Mouse (Mus musculus) CH12.LX (cell line): Measurements from ENCODE around the gene Gm20662. TPM values are rescaled to one million over a fixed set of nuclear protein-coding genes. Genes with fewer than 3 reads are reported as not detected.

ENCODE experiments used
- DNase-seq: peaks from one replicate; pipeline ENCODE4 v3.0.0-alpha.2; 2013; ENCODE audit errors: extremely low read depth
- H3K27ac ChIP-seq: 2 replicates; pipeline ENCODE4 v1.5.1; 2012; ENCODE audit warnings: low read depth, mild to moderate bottlenecking, control low read depth, moderate library complexity; ENCODE audit not compliant: insufficient read depth
- H3K27me3 ChIP-seq: replicated peaks from 2 replicates; pipeline ENCODE3; 2012; ENCODE audit warnings: inconsistent platforms
- H3K36me3 ChIP-seq, 2 experiments: replicated peaks in 1 of 2; 2 replicates each; pipeline versions ENCODE3 to v1.6.1; 2012; ENCODE audit warnings: inconsistent platforms in 1 of 2, low read length in 1 of 2, mild to moderate bottlenecking in 1 of 2, mixed read lengths in 1 of 2, moderate library complexity in 1 of 2; ENCODE audit not compliant: control insufficient read depth in 1 of 2, insufficient read depth in 1 of 2
- H3K4me1 ChIP-seq, 2 experiments: 2 replicates each; pipeline ENCODE4 v1.6.1; 2012; ENCODE audit warnings: inconsistent platforms in 1 of 2, moderate library complexity in 1 of 2; ENCODE audit not compliant: insufficient read depth in 2 of 2, control insufficient read depth in 1 of 2
- H3K4me2 ChIP-seq: 2 replicates; pipeline ENCODE4 v1.6.1; 2012; ENCODE audit warnings: low read depth, mild to moderate bottlenecking, control low read depth; ENCODE audit not compliant: poor library complexity, insufficient read depth, severe bottlenecking
- H3K4me3 ChIP-seq, 3 experiments: fragments of 150-350 bp in 1 of 3; sonication (generic) in 1 of 3; replicated peaks in 1 of 3; 2 replicates each; pipeline versions ENCODE3 to v1.5.1; 2011 to 2012; ENCODE audit warnings: low read depth in 2 of 3, low read length in 2 of 3, mild to moderate bottlenecking in 2 of 3, moderate library complexity in 2 of 3, control low read depth in 1 of 3, improper control_type of control experiment in 1 of 3, inconsistent platforms in 1 of 3, mixed read lengths in 1 of 3; ENCODE audit not compliant: poor library complexity in 1 of 3
- H3K79me2 ChIP-seq: replicated peaks from 2 replicates; pipeline ENCODE4 v1.6.1; 2012; ENCODE audit warnings: mild to moderate bottlenecking, moderate library complexity; ENCODE audit not compliant: control insufficient read depth, poor library complexity, insufficient read depth, severe bottlenecking; ENCODE audit errors: extremely low read depth
- H3K9ac ChIP-seq: 2 replicates; pipeline ENCODE4 v1.6.1; 2012; ENCODE audit warnings: low read depth, mild to moderate bottlenecking, control low read depth, moderate library complexity; ENCODE audit not compliant: insufficient read depth
- H3K9me3 ChIP-seq: replicated peaks from 2 replicates; pipeline ENCODE3; 2012; ENCODE audit warnings: low read length, inconsistent platforms, mixed read lengths
- CHD1 ChIP-seq: IDR thresholded peaks from 2 replicates; pipeline ENCODE4 v1.6.1; 2012; ENCODE audit warnings: low read depth, low read length, improper control_type of control experiment, inconsistent platforms
- CHD2 ChIP-seq: IDR thresholded peaks from 2 replicates; pipeline ENCODE4 v1.6.1; 2011; ENCODE audit warnings: low read length, improper control_type of control experiment
- CTCF ChIP-seq, 2 experiments: IDR thresholded peaks in 1 of 2; conservative IDR thresholded peaks in 1 of 2; 2 replicates each; pipeline ENCODE4 v1.5.1; 2011 to 2012; ENCODE audit warnings: low read depth in 2 of 2, low read length in 2 of 2, improper control_type of control experiment in 1 of 2, inconsistent platforms in 1 of 2, mild to moderate bottlenecking in 1 of 2, moderate library complexity in 1 of 2
- EP300 ChIP-seq: IDR thresholded peaks from 2 replicates; pipeline ENCODE4 v1.6.1; 2011; ENCODE audit warnings: low read length, improper control_type of control experiment
- JUN ChIP-seq: IDR thresholded peaks from 2 replicates; pipeline ENCODE4 v1.6.1; 2011; ENCODE audit warnings: low read depth, mild to moderate bottlenecking, low read length, improper control_type of control experiment, moderate library complexity; ENCODE audit not compliant: insufficient read depth
- MAFK ChIP-seq: IDR thresholded peaks from 2 replicates; pipeline ENCODE4 v1.6.1; 2011; ENCODE audit warnings: low read length, improper control_type of control experiment; ENCODE audit not compliant: insufficient replicate concordance
- MAX ChIP-seq: IDR thresholded peaks from 2 replicates; pipeline ENCODE4 v1.6.1; 2011; ENCODE audit warnings: low read length, improper control_type of control experiment
- MAZ ChIP-seq: IDR thresholded peaks from 2 replicates; pipeline ENCODE4 v1.6.1; 2012; ENCODE audit warnings: low read depth, mild to moderate bottlenecking, inconsistent platforms, low read length, improper control_type of control experiment, moderate library complexity
- MYC ChIP-seq: IDR thresholded peaks from 2 replicates; pipeline ENCODE4 v1.6.1; 2011; ENCODE audit warnings: low read depth, mild to moderate bottlenecking, improper control_type of control experiment, low read length
- NELFE ChIP-seq: IDR thresholded peaks from 2 replicates; pipeline ENCODE4 v1.6.1; 2011; ENCODE audit warnings: low read depth, low read length, improper control_type of control experiment
- PAX5 ChIP-seq: IDR thresholded peaks from 2 replicates; pipeline ENCODE4 v1.6.1; 2012; ENCODE audit warnings: low read length, inconsistent platforms, mixed read lengths
- RCOR1 ChIP-seq: conservative IDR thresholded peaks from 2 replicates; pipeline ENCODE4 v1.6.1; 2012; ENCODE audit warnings: low read depth, mild to moderate bottlenecking, inconsistent platforms, low read length, improper control_type of control experiment
- USF1 ChIP-seq: IDR thresholded peaks from 2 replicates; pipeline ENCODE4 v1.6.1; 2014; ENCODE audit warnings: low read depth, mild to moderate bottlenecking, inconsistent platforms, low read length, improper control_type of control experiment
- ZKSCAN1 ChIP-seq: IDR thresholded peaks from 2 replicates; pipeline ENCODE4 v1.6.1; 2012; ENCODE audit warnings: low read depth, inconsistent platforms, low read length, improper control_type of control experiment, borderline replicate concordance
- dilution Hi-C: fragments of 300-500 bp; cut with MboI; formaldehyde crosslinking; loops from 2 replicates; pipeline ENCODE4 v1.14.3; 2020; ENCODE audit warnings: low sequenced_read_pairs; ENCODE audit not compliant: extremely low pct_unique_long_range_greater_than_20kb, extremely low pct_ligation_motif_present
- in situ Hi-C: fragments of 300-500 bp; cut with MboI; formaldehyde crosslinking; loops from 3 replicates; pipeline ENCODE4 v1.14.3; 2019; ENCODE audit warnings: low sequenced_read_pairs, low pct_ligation_motif_present, low pct_unique_long_range_greater_than_20kb, mixed read lengths
- polyA plus RNA-seq: library from polyadenylated mRNA; unstranded; fragments of >175 nt; gene quantifications from 2 replicates; pipeline ENCODE4 v1.2.1, GENCODE M21; 2012; ENCODE audit warnings: low read depth; ENCODE audit not compliant: insufficient read length
- total RNA-seq, 2 experiments: library from RNA; depleted of rRNA; stranded (reverse); fragments of 300-350 nt in 1 of 2; fragments of >200 nt in 1 of 2; gene quantifications; 2 replicates each; pipeline ENCODE4 v1.2.3; 2012 to 2014

Gene Gm20662
- total and polyA plus RNA-seq, 3 experiments: 0.31 to 1.2 TPM; not detected in 1

DNA sequence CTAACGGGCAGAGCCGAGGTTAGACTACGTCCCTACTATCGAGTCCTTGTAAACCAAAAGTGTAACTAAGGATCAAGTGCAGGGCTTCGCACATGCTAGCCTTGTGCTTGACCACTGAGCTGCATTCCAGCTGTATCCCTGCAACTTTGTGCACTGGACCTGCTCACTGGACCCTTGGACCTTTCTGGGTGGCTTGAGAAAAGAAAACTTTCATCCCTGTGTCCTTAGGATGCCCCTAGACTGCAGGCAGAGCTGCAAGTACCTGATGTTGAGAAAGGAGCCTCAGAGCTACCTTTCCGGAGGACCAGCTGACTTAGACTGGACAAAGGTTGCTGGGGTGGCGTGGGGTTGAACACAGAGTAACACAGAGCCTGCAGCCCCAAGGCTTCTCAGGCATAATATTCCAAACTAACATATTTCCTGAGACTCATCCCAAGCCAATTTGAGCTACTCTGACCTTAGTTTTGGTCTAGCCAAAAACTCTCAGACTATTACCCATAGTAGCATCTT lies 94.5 kb downstream of the Gm20662 start:
- in situ Hi-C loops: no loop called here
- no peak overlapping the region for H3K4me2 ChIP-seq
- no peaks in the 10 kb centered on the region for H3K27me3 ChIP-seq
- DNase-seq: no peak
- TF ChIP-seq CTCF (conservative IDR thresholded peaks at IDR 0.05 in 1 of 2, IDR thresholded peaks at IDR 0.05 in 1 of 2; ENCODE audit: low read depth in 2 of 2, low read length in 2 of 2) (no peak), MAZ (no peak), PAX5 (no peak), MAFK (no peak), MYC (no peak), EP300 (no peak), MAX (no peak), RCOR1 (no peak), USF1 (no peak), NELFE (no peak), JUN (no peak)
- no peak overlapping the region for H3K27ac ChIP-seq
- no peaks in the 10 kb centered on the region for H3K9me3 ChIP-seq
- peaks cover 9% of the 10 kb centered on the region for H3K79me2 ChIP-seq
- dilution Hi-C loops: no loop called here
- H3K4me1 ChIP-seq: peaks cover 5 to 26% of the 10 kb centered on the region in 2 experiments
- H3K9ac ChIP-seq: no peak overlapping the region
- peaks cover 70 to 74% of the 10 kb centered on the region in 2 experiments for H3K36me3 ChIP-seq
- no peak overlapping the region for H3K4me3 ChIP-seq

GRCm38 (mm10) chr9:108093586-108093985 lies 97.4 kb downstream of the Gm20662 start:
- H3K9me3 ChIP-seq: no peaks in the 10 kb centered on the region
- TF ChIP-seq CHD2: no peak
- TF ChIP-seq ZKSCAN1: no peak
- TF ChIP-seq CHD1: no peak
- no peak for TF ChIP-seq EP300
- dilution Hi-C loops (no loop called here), in situ Hi-C loops (no loop called here)
- peak overlapping the region; percentile 67 to 89 (median 87) for H3K4me3 ChIP-seq
- peak overlapping the region; percentile 72 for H3K4me2 ChIP-seq
- peaks cover 9% of the 10 kb centered on the region for H3K79me2 ChIP-seq
- H3K27me3 ChIP-seq: no peaks in the 10 kb centered on the region
- H3K36me3 ChIP-seq: peaks cover 41 to 58% of the 10 kb centered on the region in 2 experiments
- peaks cover 5 to 33% of the 10 kb centered on the region in 2 experiments for H3K4me1 ChIP-seq
- DNase-seq: no peak
- H3K9ac ChIP-seq: peak overlapping the region; percentile 64
- H3K27ac ChIP-seq: no peak overlapping the region
